Mouse (Mus musculus) CH12.LX (cell line): ENCODE results near the gene Plod3.

Experiments
- CTCF ChIP-seq, 2 experiments: IDR thresholded peaks in 1 of 2; conservative IDR thresholded peaks in 1 of 2; 2 replicates each; pipeline ENCODE4 v1.5.1; 2011 to 2012; ENCODE audit warnings: low read depth in 2 of 2, low read length in 2 of 2, improper control_type of control experiment in 1 of 2, inconsistent platforms in 1 of 2, mild to moderate bottlenecking in 1 of 2, moderate library complexity in 1 of 2
- IRF4 ChIP-seq: IDR thresholded peaks from 2 replicates; pipeline ENCODE4 v1.6.1; 2014; ENCODE audit warnings: low read depth, mild to moderate bottlenecking, inconsistent platforms, low read length, improper control_type of control experiment
- JUN ChIP-seq: IDR thresholded peaks from 2 replicates; pipeline ENCODE4 v1.6.1; 2011; ENCODE audit warnings: low read depth, mild to moderate bottlenecking, low read length, improper control_type of control experiment, moderate library complexity; ENCODE audit not compliant: insufficient read depth
- KAT2A ChIP-seq: IDR thresholded peaks from 2 replicates; pipeline ENCODE4 v1.6.1; 2012; ENCODE audit warnings: low read length, improper control_type of control experiment, inconsistent platforms; ENCODE audit not compliant: insufficient replicate concordance
- MAFK ChIP-seq: IDR thresholded peaks from 2 replicates; pipeline ENCODE4 v1.6.1; 2011; ENCODE audit warnings: low read length, improper control_type of control experiment; ENCODE audit not compliant: insufficient replicate concordance
- POLR2A ChIP-seq: IDR thresholded peaks from 2 replicates; pipeline ENCODE4 v1.6.1; 2011; ENCODE audit warnings: low read depth, mild to moderate bottlenecking, improper control_type of control experiment, low read length
- TCF12 ChIP-seq: IDR thresholded peaks from 2 replicates; pipeline ENCODE4 v1.6.1; 2014; ENCODE audit warnings: low read depth, mild to moderate bottlenecking, inconsistent platforms, low read length, improper control_type of control experiment
- USF1 ChIP-seq: IDR thresholded peaks from 2 replicates; pipeline ENCODE4 v1.6.1; 2014; ENCODE audit warnings: low read depth, mild to moderate bottlenecking, inconsistent platforms, low read length, improper control_type of control experiment
- ZKSCAN1 ChIP-seq: IDR thresholded peaks from 2 replicates; pipeline ENCODE4 v1.6.1; 2012; ENCODE audit warnings: low read depth, inconsistent platforms, low read length, improper control_type of control experiment, borderline replicate concordance
- ZNF384 ChIP-seq: IDR thresholded peaks from 2 replicates; pipeline ENCODE4 v1.6.1; 2012; ENCODE audit warnings: low read depth, low read length, improper control_type of control experiment, inconsistent platforms

GRCm38 (mm10) chr5:137031076-137032032 lies 44.5 kb downstream of the Plod3 start:
- TF ChIP-seq CTCF (conservative IDR thresholded peaks at IDR 0.05 in 1 of 2, IDR thresholded peaks at IDR 0.05 in 1 of 2; ENCODE audit: low read depth in 2 of 2, low read length in 2 of 2) (no peak), POLR2A (no peak), ZKSCAN1 (no peak), ZNF384 (no peak), IRF4 (no peak), USF1 (no peak), TCF12 (no peak), MAFK (no peak), JUN (no peak), KAT2A (no peak)
